Mouse (Mus musculus): ENCODE measurements around the gene Car8.
"Not testable (repeated sequence)": the region's sequence is repeated elsewhere in the genome, so short reads cannot be mapped to it uniquely, and the experiment has no call there.

Car8 gene

DNA sequence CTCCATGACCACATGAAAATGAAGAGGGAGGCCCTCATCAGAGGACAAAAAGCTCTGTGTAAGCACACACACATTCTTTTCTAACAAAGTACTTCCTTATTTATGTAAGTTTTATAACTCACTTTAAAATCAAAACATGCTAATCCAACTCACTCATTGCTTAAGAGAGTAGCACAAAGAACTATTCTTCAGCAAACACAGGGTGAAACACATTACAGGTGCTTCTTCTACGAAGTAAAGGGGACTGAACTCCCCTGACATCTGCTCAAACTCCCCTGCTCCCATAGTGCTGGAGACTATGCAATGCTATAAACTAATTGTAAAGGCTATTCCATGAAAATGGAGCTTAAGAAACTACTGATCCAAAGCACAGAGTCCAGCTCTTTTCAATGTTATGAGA lies 35.5 kb downstream of the Car8 start:
- DNase-seq (ENCODE audit: low read depth, low spot score), result no peak

GRCm38 (mm10) chr4:8201631-8202030 lies 37.2 kb downstream of the Car8 start:
- no peak for DNase-seq (ENCODE audit: low read depth, low spot score)

DNA sequence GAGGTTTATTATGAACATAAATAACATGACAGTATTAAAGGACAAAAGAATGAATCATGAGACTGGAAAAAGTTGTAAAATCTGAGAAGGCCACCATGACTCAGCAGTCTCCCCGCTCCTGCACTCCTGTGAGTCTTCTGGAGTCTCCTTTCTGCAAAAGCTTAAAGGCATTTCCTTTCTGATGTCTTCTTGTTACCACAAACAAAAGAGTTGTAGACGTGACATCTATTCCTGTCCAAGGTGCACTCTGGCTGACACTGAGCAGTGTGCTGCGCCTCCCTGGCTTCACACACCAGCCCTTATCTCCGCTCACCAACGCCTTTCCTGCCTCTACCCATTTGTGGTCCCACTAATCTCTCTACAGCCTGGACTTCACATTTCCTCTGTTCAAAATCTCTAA lies 38.8 kb downstream of the Car8 start:
- DNase-seq (ENCODE audit: low read depth, low spot score), result no peak

- no peak for DNase-seq (ENCODE audit: low read depth, low spot score)
Observed at GRCm38 (mm10) chr4:8198033-8198432, 40.8 kb downstream of the Car8 start.

DNA sequence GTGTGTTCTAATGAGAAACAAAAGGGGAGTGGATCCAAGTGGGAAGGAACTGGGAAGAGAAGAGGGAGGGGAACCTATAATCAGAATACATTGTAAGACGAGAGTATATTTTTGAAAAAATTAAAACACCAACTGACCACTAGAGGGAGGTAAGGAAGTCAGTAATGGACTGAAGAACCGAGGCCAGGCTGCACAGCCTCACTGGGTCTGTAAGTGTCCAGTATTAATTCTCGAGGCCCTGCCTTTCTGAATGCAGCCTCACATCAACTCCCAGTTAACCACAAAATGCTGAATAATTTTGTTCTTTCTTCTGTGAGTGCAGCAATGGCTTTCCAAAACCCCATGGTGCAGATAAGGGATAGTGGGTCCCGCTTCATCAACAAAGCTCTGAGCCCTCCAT lies 48.4 kb downstream of the Car8 start:
- no peak for DNase-seq (ENCODE audit: low read depth, low spot score)

GRCm38 (mm10) chr4:8186921-8187687 lies 51.7 kb downstream of the Car8 start:
- DNase-seq (ENCODE audit: low read depth, low spot score), result no peak

DNA sequence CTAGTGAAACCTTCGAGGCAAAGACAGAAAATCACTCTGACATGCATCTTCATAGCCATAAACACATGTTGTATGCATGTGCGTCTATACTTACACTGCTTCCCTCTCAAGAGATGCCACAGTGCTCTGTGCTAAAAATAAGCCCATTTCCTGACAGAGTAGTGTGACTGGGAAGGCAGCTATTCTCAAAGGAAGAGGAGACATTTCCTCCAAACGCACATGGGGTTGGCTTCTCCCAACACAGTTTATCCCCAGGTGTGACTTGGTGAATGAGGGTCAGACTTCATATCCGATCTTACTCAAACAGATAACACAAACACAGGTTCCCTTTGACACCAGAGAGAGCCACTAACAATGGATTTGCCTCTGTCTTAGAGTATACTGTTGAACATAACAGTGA lies 58.3 kb downstream of the Car8 start:
- no peak for DNase-seq (ENCODE audit: low read depth, low spot score)

DNA sequence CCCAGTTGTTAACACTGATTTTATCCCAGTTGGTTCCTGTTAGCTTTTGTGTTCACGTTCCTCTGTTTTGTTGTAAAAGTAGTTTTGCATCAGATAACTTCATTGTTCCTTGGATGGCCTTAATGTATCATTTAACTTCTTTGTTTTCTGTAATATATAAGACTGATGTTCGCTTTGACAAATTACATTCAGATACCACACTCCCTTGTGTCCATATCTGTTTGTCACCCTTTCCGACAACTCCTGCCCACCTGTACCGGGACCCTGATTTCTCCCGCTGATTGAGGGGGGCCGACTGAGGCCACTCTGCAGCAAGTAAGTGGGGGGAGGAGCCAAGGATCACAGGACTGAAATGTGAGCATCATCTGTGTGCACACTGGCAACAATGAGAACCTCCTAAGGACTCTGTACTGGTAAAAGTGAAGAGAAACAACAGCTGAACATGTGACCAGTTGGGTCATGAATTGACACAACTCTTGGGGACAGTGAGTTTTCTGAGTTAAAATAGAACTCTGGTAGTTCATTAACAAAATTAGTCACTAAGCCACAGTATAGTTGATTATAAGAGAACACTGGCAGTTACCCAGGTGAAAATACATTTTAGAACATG lies 84.1 kb downstream of the Car8 start:
- DNase-seq (ENCODE audit: low read depth, low spot score), result no peak

- not testable (repeated sequence) for DNase-seq (ENCODE audit: low read depth, low spot score)
Observed at GRCm38 (mm10) chr4:8153926-8154325, 84.9 kb downstream of the Car8 start.

GRCm38 (mm10) chr4:8137403-8137802 lies 101.4 kb downstream of the Car8 start:
- no peak for DNase-seq (ENCODE audit: low read depth, low spot score)

DNA sequence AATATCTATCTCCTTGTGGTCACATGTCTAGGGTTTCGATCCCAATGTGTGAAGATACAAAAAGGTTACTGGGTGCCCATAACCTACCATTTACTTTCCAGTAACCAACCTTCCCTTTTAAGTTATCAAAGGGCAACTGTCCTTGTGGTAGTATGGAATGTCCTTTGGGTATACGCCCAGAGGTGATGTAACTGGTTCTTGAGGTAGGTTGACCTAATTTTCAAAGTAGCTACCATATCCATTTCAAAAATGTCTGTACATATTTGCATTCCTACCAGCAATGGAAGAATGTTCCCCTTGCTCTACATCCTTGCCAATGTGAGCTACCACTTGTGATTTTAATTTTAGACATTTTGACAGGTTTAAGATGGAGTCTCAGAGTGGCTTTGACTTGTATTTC lies 106.8 kb downstream of the Car8 start:
- no peak for DNase-seq (ENCODE audit: low read depth, low spot score)

- no peak for DNase-seq (ENCODE audit: low read depth, low spot score)
Observed at GRCm38 (mm10) chr4:8113558-8113957, 125.3 kb downstream of the Car8 start.

DNA sequence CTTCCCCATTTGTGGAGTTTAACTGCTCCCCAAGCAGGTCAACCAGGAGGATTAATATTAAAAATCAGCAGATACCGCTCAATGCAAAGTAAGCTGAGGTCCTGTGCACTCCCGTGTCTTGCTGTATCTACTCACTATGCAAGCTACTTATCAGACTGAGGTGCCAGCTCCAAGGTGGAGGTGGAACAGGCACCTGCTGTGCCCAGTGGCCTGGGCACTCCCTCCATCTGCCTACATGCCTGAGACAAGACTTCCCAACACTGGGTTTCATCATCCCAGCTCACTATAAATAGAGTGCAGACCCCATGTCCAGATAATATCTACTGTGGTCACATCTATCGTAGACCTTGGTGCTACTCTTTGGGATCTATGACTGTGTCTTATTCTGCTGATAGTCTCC lies 127.0 kb downstream of the Car8 start:
- DNase-seq (ENCODE audit: low read depth, low spot score), result no peak

GRCm38 (mm10) chr4:8109906-8110567 lies 128.8 kb downstream of the Car8 start:
- DNase-seq (ENCODE audit: low read depth, low spot score), result no peak

DNA sequence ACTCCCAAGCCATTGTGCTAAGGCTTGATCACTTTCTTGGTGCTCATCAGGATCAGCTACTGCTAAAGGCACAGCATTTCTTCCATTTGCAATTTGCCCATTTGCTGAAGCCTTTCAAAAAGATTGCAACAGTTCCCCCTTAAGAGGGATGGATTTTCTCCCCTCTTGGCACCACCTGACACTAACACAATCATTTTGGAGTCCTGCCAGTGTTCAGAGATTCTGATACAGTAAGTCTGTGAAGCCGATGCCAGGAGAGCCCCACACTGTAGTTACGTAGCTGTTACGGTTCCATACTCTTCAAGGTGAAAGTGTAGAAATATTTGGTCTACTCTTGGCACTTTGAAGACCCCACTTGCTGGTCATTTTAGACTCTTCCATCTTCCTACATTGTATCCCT lies 137.4 kb downstream of the Car8 start:
- no peak for DNase-seq (ENCODE audit: low read depth, low spot score)

DNA sequence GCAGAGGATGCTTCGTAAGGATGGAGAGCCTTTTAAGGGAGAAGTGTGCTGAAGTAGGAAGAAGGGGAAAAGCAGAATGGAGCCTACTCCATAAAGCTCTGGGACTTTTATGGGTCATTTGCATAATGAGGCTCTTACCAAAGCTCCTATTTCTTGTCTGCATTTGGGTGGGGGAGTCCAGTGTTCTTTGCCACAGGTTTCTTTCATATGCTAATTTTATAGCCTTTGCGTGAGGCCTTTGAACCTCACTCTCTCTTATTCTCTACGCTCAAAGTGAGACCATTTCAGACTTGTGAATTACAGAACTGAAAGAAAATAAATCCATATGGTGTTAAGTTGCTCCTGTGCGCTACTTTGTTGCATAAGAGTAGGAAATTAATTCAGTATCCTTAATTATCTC lies 140.8 kb downstream of the Car8 start:
- DNase-seq (ENCODE audit: low read depth, low spot score), result no peak

- DNase-seq (ENCODE audit: low read depth, low spot score), result no peak
Observed at GRCm38 (mm10) chr4:8097683-8098082, 141.2 kb downstream of the Car8 start.

- not testable (repeated sequence) for DNase-seq (ENCODE audit: low read depth, low spot score)
Observed at GRCm38 (mm10) chr4:8093566-8093965, 145.3 kb downstream of the Car8 start.
